Mouse (Mus musculus) activated CD4-positive, CD25-positive, alpha-beta regulatory T cell, adult 4 months (primary cell): Measurements from ENCODE around the gene Cr1l. TPM values are rescaled to one million over a fixed set of nuclear protein-coding genes. Genes with fewer than 3 reads are reported as not detected.

ENCODE experiments used
- ATAC-seq: one replicate; pipeline ENCODE4 v1.8.0; 2017
- polyA plus RNA-seq, 2 experiments: library from polyadenylated mRNA; unstranded; fragments of 100-300 nt; shearing (Covaris generic); gene quantifications; one replicate each; pipeline ENCODE4 v1.2.1; 2017

Cr1l gene
- polyA plus RNA-seq, result 100 to 1,000 TPM; 159 to 160 TPM

GRCm38 (mm10) chr1:195130953-195131674, at the start of gene Cr1l:
Cr1l (minus strand) TSS chr1:195131586.
- peak; percentile 89 for ATAC-seq

- ATAC-seq, result peak; percentile 97
Measured at GRCm38 (mm10) chr1:195175980-195176931, 44.9 kb upstream of the Cr1l start, which contains the start of gene Cr2. Cr2 (minus strand) TSS chr1:195176716.

GRCm38 (mm10) chr1:195164996-195165755, 33.8 kb upstream of the Cr1l start:
- no peak for ATAC-seq

- no peak for ATAC-seq
Measured at GRCm38 (mm10) chr1:195132070-195132469, 684 bp upstream of the Cr1l start.

GRCm38 (mm10) chr1:195131675-195132015, 259 bp upstream of the Cr1l start:
- ATAC-seq, result peak; percentile 4

- no peak for ATAC-seq
Measured at GRCm38 (mm10) chr1:195130479-195130878, 907 bp downstream of the Cr1l start.

- no peak for ATAC-seq
Measured at GRCm38 (mm10) chr1:195129867-195130266, 1.5 kb downstream of the Cr1l start.

GRCm38 (mm10) chr1:195114414-195114813, 17.0 kb downstream of the Cr1l start:
- ATAC-seq, result no peak

GRCm38 (mm10) chr1:195113621-195114020, 17.8 kb downstream of the Cr1l start:
- ATAC-seq, result no peak

GRCm38 (mm10) chr1:195100693-195101092, 30.7 kb downstream of the Cr1l start:
- no peak for ATAC-seq

GRCm38 (mm10) chr1:195098004-195098403, 33.4 kb downstream of the Cr1l start:
- ATAC-seq, result no peak

GRCm38 (mm10) chr1:195092220-195092720, 39.1 kb downstream of the Cr1l start, which contains the start of gene Cd46:
Cd46 (minus strand) TSS chr1:195092249.
- peak; percentile 96 for ATAC-seq

GRCm38 (mm10) chr1:195091699-195092219, 39.6 kb downstream of the Cr1l start:
- ATAC-seq, result no peak

- no peak for ATAC-seq
Measured at GRCm38 (mm10) chr1:195082142-195082541, 49.2 kb downstream of the Cr1l start.

Other genes with a start within 250 kb of the Cr1l start
- gene Cd34, start 192.8 kb downstream of the Cr1l start, polyA plus RNA-seq, result under 1 TPM; 0.26 to 0.48 TPM
- 1 to 10 TPM; 3.0 to 3.2 TPM for gene Cd46, start 39.3 kb downstream of the Cr1l start, polyA plus RNA-seq
- gene Cr2, start 45.1 kb upstream of the Cr1l start, polyA plus RNA-seq, result 1 to 10 TPM; 2.0 to 4.0 TPM